Mouse (Mus musculus) forebrain, embryonic 14.5 days (tissue): ENCODE results near the gene Dck. TPM values are rescaled to one million over a fixed set of nuclear protein-coding genes. Genes with fewer than 3 reads are reported as not detected.

Source experiments
- ATAC-seq: fragments of 200-750 bp; cut with Nextera tagmentation; 2 replicates; pipeline ENCODE4 v1.8.0; 2017; ENCODE audit warnings: mild to moderate bottlenecking, moderate library complexity
- DNase-seq: peaks from one replicate; pipeline ENCODE4 v3.0.0-alpha.2; 2015; ENCODE audit warnings: low spot score
- H3K27ac ChIP-seq: fragments of 300-500 bp; sonication (generic); 2 replicates; pipeline ENCODE4 v1.5.1; 2014; ENCODE audit warnings: low read depth, mild to moderate bottlenecking, control low read depth, low read length, moderate library complexity
- H3K27me3 ChIP-seq: fragments of 300-500 bp; sonication (generic); replicated peaks from 2 replicates; pipeline ENCODE4 v1.6.1; 2014; ENCODE audit warnings: low read length, control low read depth, mixed read lengths; ENCODE audit not compliant: control insufficient read depth, insufficient read depth
- H3K36me3 ChIP-seq: fragments of 300-500 bp; sonication (generic); 2 replicates; pipeline ENCODE4 v1.6.1; 2014; ENCODE audit warnings: low read length, control low read depth; ENCODE audit not compliant: control insufficient read depth, insufficient read depth
- H3K4me1 ChIP-seq: fragments of 300-500 bp; sonication (generic); 2 replicates; pipeline ENCODE4 v1.6.1; 2014; ENCODE audit warnings: antibody characterized with exemption, low read length, control low read depth; ENCODE audit not compliant: control insufficient read depth, insufficient read depth
- H3K4me2 ChIP-seq: fragments of 300-500 bp; sonication (generic); 2 replicates; pipeline ENCODE4 v1.6.1; 2014; ENCODE audit warnings: mild to moderate bottlenecking, control low read depth, low read length
- H3K4me3 ChIP-seq: fragments of 300-500 bp; sonication (generic); 2 replicates; pipeline ENCODE4 v1.5.1; 2014; ENCODE audit warnings: low read depth, low read length, control low read depth
- H3K9ac ChIP-seq: fragments of 300-500 bp; sonication (generic); 2 replicates; pipeline ENCODE4 v1.6.1; 2014; ENCODE audit warnings: mild to moderate bottlenecking, low read length, control low read depth, moderate library complexity
- H3K9me3 ChIP-seq: fragments of 300-500 bp; sonication (generic); replicated peaks from 2 replicates; pipeline ENCODE4 v1.6.1; 2016; ENCODE audit warnings: low read length, control low read depth, mixed read lengths; ENCODE audit not compliant: control insufficient read depth
- WGBS: fragments of 180-500 bp; shearing (Covaris S2); extraction: QIAGEN DNeasy Blood & Tissue Kit; methylation state at CpG from one replicate; pipeline ENCODE4 v1.1.7; 2014; 5-methylcytosine and 5-hydroxymethylcytosine counted together
- polyA plus RNA-seq: library from polyadenylated mRNA; unstranded; fragments of >200 nt; fragmentation: Nextera tagmentation; extraction: Ambion mirVana; gene quantifications from 2 replicates; pipeline ENCODE4 v1.2.1, GENCODE M21; 2014

Dck gene
- polyA plus RNA-seq, 1 experiment from 2014 or later: 93.7 TPM

- Histone ChIP-seq H3K4me2 (no peak overlapping the region), H3K36me3 (peaks cover 30% of the 10 kb centered on the region), H3K9me3 (no peaks in the 10 kb centered on the region), H3K9ac (no peak overlapping the region), H3K27ac (no peak overlapping the region), H3K27me3 (no peaks in the 10 kb centered on the region), H3K4me1 (peaks cover 15% of the 10 kb centered on the region; the same call in 1 of the 2 replicates), H3K4me3 (no peak overlapping the region)
- WGBS: 94% methylated on average over 6 of the region's 6 CpGs
- ATAC-seq (no peak), DNase-seq (no peak)
Observed at GRCm38 (mm10) chr5:88768201-88768600, 3.4 kb downstream of the Dck start.

GRCm38 (mm10) chr5:88782072-88782765, 17.4 kb downstream of the Dck start:
- Histone ChIP-seq H3K4me3 (no peak overlapping the region), H3K27ac (no peak overlapping the region), H3K4me2 (no peak overlapping the region), H3K9ac (no peak overlapping the region), H3K9me3 (no peaks in the 10 kb centered on the region), H3K27me3 (no peaks in the 10 kb centered on the region), H3K36me3 (peaks cover 64% of the 10 kb centered on the region), H3K4me1 (no peaks in the 10 kb centered on the region)
- ATAC-seq (no peak), DNase-seq (no peak)
- 83% methylated on average over 7 of the region's 7 CpGs for WGBS

- no peaks in the 10 kb centered on the region for H3K4me1 ChIP-seq
- no peaks in the 10 kb centered on the region for H3K9me3 ChIP-seq
- no peak overlapping the region for H3K27ac ChIP-seq
- H3K4me3 ChIP-seq: no peak overlapping the region
- H3K9ac ChIP-seq: no peak overlapping the region
- no peak overlapping the region for H3K4me2 ChIP-seq
- no peaks in the 10 kb centered on the region for H3K27me3 ChIP-seq
- DNase-seq (no peak), ATAC-seq (no peak)
- H3K36me3 ChIP-seq: peaks cover 48% of the 10 kb centered on the region
- 88% methylated on average over 1 of the region's 1 CpGs for WGBS
Observed at GRCm38 (mm10) chr5:88785059-88785458, 20.3 kb downstream of the Dck start.

- H3K4me2 ChIP-seq: no peak overlapping the region
Observed at GRCm38 (mm10) chr5:88790675-88791074, 25.9 kb downstream of the Dck start.

GRCm38 (mm10) chr5:88791256-88792245, 26.8 kb downstream of the Dck start:
- H3K27ac ChIP-seq: no peak overlapping the region
- H3K9ac ChIP-seq: no peak overlapping the region
- H3K4me3 ChIP-seq: no peak overlapping the region
- ATAC-seq (peak; percentile 74), DNase-seq (peak; percentile 77)
- no peak overlapping the region for H3K4me2 ChIP-seq
- peaks cover 2% of the 10 kb centered on the region; the same call in 1 of the 2 replicates for H3K36me3 ChIP-seq
- no peaks in the 10 kb centered on the region for H3K9me3 ChIP-seq
- WGBS: 40% methylated on average over 10 of the region's 10 CpGs
- no peaks in the 10 kb centered on the region for H3K27me3 ChIP-seq
- H3K4me1 ChIP-seq: no peaks in the 10 kb centered on the region

More at GRCm38 (mm10) chr5:88790675-88791074, 25.9 kb downstream of the Dck start:
- WGBS: 64% methylated on average over 9 of the region's 9 CpGs
- H3K27me3 ChIP-seq: no peaks in the 10 kb centered on the region
- H3K36me3 ChIP-seq: peaks cover 5% of the 10 kb centered on the region
- ATAC-seq (no peak), DNase-seq (no peak)
- H3K4me3 ChIP-seq: no peak overlapping the region
- H3K27ac ChIP-seq: no peak overlapping the region
- no peaks in the 10 kb centered on the region for H3K4me1 ChIP-seq
- no peak overlapping the region for H3K9ac ChIP-seq
- H3K9me3 ChIP-seq: no peaks in the 10 kb centered on the region

- no peak overlapping the region for H3K4me3 ChIP-seq
- ATAC-seq (no peak), DNase-seq (no peak)
- 91% methylated on average over 3 of the region's 3 CpGs for WGBS
- H3K9ac ChIP-seq: no peak overlapping the region
- no peak overlapping the region for H3K4me2 ChIP-seq
- no peaks in the 10 kb centered on the region for H3K9me3 ChIP-seq
- no peak overlapping the region for H3K27ac ChIP-seq
- H3K36me3 ChIP-seq: no peaks in the 10 kb centered on the region
- H3K27me3 ChIP-seq: no peaks in the 10 kb centered on the region
- no peaks in the 10 kb centered on the region for H3K4me1 ChIP-seq
Observed at GRCm38 (mm10) chr5:88793676-88794075, 28.9 kb downstream of the Dck start.

- no peak overlapping the region for H3K4me2 ChIP-seq
- no peak overlapping the region for H3K4me3 ChIP-seq
- H3K9ac ChIP-seq: no peak overlapping the region
- no peaks in the 10 kb centered on the region for H3K9me3 ChIP-seq
- ATAC-seq: no peak
- H3K27me3 ChIP-seq: no peaks in the 10 kb centered on the region
- H3K4me1 ChIP-seq: no peaks in the 10 kb centered on the region
- H3K27ac ChIP-seq: no peak overlapping the region
- WGBS: 68% methylated on average over 9 of the region's 9 CpGs
- no peak for DNase-seq
- H3K36me3 ChIP-seq: no peaks in the 10 kb centered on the region
Observed at GRCm38 (mm10) chr5:88795910-88796584, 31.3 kb downstream of the Dck start.

GRCm38 (mm10) chr5:88796588-88796987, 31.8 kb downstream of the Dck start:
- no peaks in the 10 kb centered on the region for H3K4me1 ChIP-seq
- no peaks in the 10 kb centered on the region for H3K27me3 ChIP-seq
- ATAC-seq (no peak), DNase-seq (no peak)
- no peaks in the 10 kb centered on the region for H3K9me3 ChIP-seq
- H3K9ac ChIP-seq: no peak overlapping the region
- no peak overlapping the region for H3K4me3 ChIP-seq
- H3K4me2 ChIP-seq: no peak overlapping the region
- H3K27ac ChIP-seq: no peak overlapping the region
- H3K36me3 ChIP-seq: no peaks in the 10 kb centered on the region
- 88% methylated on average over 11 of the region's 11 CpGs for WGBS
